Mouse (Mus musculus): ENCODE data around the gene H2-DMa.

DNA sequence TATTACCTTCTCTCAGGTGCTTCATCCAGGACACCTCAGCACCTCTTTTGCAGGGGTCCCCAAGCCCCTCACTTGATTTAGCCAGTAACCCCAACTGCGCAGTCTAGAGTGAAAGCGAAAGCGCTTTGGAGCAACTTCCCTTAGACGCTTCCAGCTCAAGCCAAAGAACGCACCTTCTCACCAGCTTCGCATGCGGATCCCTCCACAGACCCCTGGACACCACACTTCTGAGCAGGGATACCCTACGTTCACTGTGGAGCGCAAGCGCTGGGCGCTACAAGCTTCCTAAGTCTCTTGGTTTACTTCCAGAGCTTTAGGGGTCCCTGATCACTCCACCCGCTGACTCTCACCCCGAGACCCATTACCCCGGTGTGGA lies 67.5 kb downstream of the H2-DMa start:
- TF ChIP-seq GATA1 (IDR thresholded peaks at IDR 0.05; ENCODE audit: borderline replicate concordance, low read length), result no peak
- TF ChIP-seq FLI1 (IDR thresholded peaks at IDR 0.05; ENCODE audit: low read length), result no peak

Measured in megakaryocyte, embryonic 14.5 days (primary cell).